In the genomic region with DNA sequence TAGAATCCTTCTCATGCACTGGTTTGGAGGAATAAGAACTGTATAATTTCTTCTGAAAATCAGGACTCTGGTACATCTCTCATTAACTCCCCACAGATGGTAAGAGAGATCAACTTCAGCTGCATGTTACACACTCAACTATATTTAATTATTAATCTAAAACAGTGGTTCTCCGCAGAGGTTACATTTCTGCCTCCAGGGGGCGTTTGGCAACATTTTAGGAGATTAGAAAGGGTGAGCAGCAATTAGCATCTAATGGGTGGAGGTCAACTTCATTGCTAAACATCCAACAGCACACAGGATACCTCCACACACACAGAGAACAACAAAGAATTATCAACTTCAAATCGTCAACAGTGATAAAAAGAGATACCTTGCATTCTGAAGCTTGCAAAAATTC, we compare ENCODE assay signal across 8 mouse cellular contexts. TPM values are rescaled to one million over a fixed set of nuclear protein-coding genes. Genes with fewer than 3 reads are reported as not detected.
DNase-seq lines count a peak whose midpoint lies in the region; ATAC-seq lines count a peak whose summit lies in the region.

No protein-coding gene starts in this region.

- H3K4me2 ChIP-seq in heart, embryonic 14.5 days (ENCODE audit: low read length), result peak overlapping the region; percentile 93

- no peak overlapping the region for H3K4me3 ChIP-seq in heart, embryonic 14.5 days (ENCODE audit: control insufficient read depth in 1 of 2, insufficient read depth in 1 of 2, low read depth in 1 of 2, low read length in 2 of 2)

- no peak overlapping the region for H3K9ac ChIP-seq in heart, embryonic 14.5 days (ENCODE audit: low read length)

- H3K27ac ChIP-seq in heart, embryonic 14.5 days (replicated peaks in 1 of 2; ENCODE audit: control insufficient read depth in 1 of 2, insufficient read depth in 1 of 2, low read depth in 2 of 2, low read length in 2 of 2), result no peak overlapping the region

- no peaks in the 10 kb centered on the region for H3K9me3 ChIP-seq in heart, embryonic 14.5 days (ENCODE audit: control insufficient read depth, low read length)

- DNase-seq in ovary, postnatal 36 days (ENCODE audit: low spot score), result peak; percentile 28
- no peak for DNase-seq in ovary, adult 18-20 months (ENCODE audit: low spot score)
- peak; percentile 59 for DNase-seq in cerebellum, adult 9-11 months
- DNase-seq in kidney, postnatal 10 days, result peak; percentile 82
- peak; percentile 42 for DNase-seq in mesoderm, embryonic 11.5 days (ENCODE audit: low read depth, low spot score)
- no peak for DNase-seq in spleen, adult 12 weeks (ENCODE audit: low spot score)

- 14% methylated on average over 3 of the region's 3 CpGs for WGBS in heart, embryonic 14.5 days

- no peaks in the 10 kb centered on the region for H3K36me3 ChIP-seq in heart, embryonic 14.5 days (ENCODE audit: control insufficient read depth, insufficient read depth, low read length)

- H3K4me1 ChIP-seq in heart, embryonic 14.5 days (ENCODE audit: control insufficient read depth in 2 of 2, insufficient read depth in 2 of 2, low read length in 2 of 2), result peaks cover 0 to 13% of the 10 kb centered on the region in 2 experiments; a peak in 2 of 4 replicates

- ATAC-seq in heart, embryonic 14.5 days (ENCODE audit: insufficient number of reproducible peaks, insufficient read depth, low FRiP score, low read depth), result no peak
- ATAC-seq in megakaryocyte, adult 5-6 weeks (ENCODE audit: poor library complexity, severe bottlenecking), result no peak

- H3K27me3 ChIP-seq in heart, embryonic 14.5 days (ENCODE audit: control insufficient read depth, insufficient read depth, low read length), result no peaks in the 10 kb centered on the region

RNA-seq across cellular contexts. Expression of a gene that starts 2.0 kb away (rescaled TPM):
- polyA plus RNA-seq in heart, embryonic 14.5 days (2014; fragmentation: Nextera tagmentation; extraction: Ambion mirVana), result 30.2 and 31.1 TPM in 2 replicates
- 0.25 TPM in 1 of 2 replicates, not detected in the other for total RNA-seq in megakaryocyte, adult 5-6 weeks (2015)
- 0.07 and 0.12 TPM in 2 replicates for total RNA-seq in megakaryocyte, adult 5-6 weeks (2017)

Comparison
In these comparisons a context has a peak if more than half of its experiments do, and no peak if none do; other contexts are left out.
1. DNase-seq: peak in ovary, postnatal 36 days (single experiment), cerebellum, adult 9-11 months (single experiment), kidney, postnatal 10 days (single experiment) and mesoderm, embryonic 11.5 days (single experiment); none in ovary, adult 18-20 months (single experiment) and spleen, adult 12 weeks (single experiment).